Mouse (Mus musculus) adrenal gland (tissue): ENCODE measurements around the gene Sertad2.

ENCODE experiments used
- intact Hi-C: fragments of 180-260 bp; cut with DNase I; formaldehyde crosslinking; loops from one replicate; pipeline ENCODE4 v1.15.1; 2025
- long read RNA-seq, 2 experiments: library from polyadenylated mRNA; unstranded; transcript quantifications; one replicate each; pipeline ENCODE4 v2.0.0; 2020; ENCODE audit warnings: borderline replicate concordance in 1 of 2; ENCODE audit not compliant: insufficient replicate concordance in 1 of 2

Gene Sertad2
- long read RNA-seq, experiment 1, full-length matches to known transcripts, result 5 of 9 reads
- long read RNA-seq, experiment 1, partial matches to known transcripts, result 1 of 9 reads
- long read RNA-seq, experiment 1, other reads (novel, unspliced or antisense), result 3 of 9 reads
- long read RNA-seq, experiment 2, full-length matches to known transcripts, result 4 of 8 reads
- long read RNA-seq, experiment 2, partial matches to known transcripts, result 1 of 8 reads
- long read RNA-seq, experiment 2, other reads (novel, unspliced or antisense), result 3 of 8 reads

GRCm38 (mm10) chr11:20542739-20543452 is at the start of gene Sertad2:
Gene Sertad2 (plus strand): TSS chr11:20543253.
- intact Hi-C loops, result loop anchor here (5.0 kb wide), 1 partner anchor 89 kb away; no protein-coding TSS in a partner anchor

GRCm38 (mm10) chr11:20493922-20494626 is 49.0 kb upstream of the Sertad2 start:
- intact Hi-C loops, result no loop called here

DNA sequence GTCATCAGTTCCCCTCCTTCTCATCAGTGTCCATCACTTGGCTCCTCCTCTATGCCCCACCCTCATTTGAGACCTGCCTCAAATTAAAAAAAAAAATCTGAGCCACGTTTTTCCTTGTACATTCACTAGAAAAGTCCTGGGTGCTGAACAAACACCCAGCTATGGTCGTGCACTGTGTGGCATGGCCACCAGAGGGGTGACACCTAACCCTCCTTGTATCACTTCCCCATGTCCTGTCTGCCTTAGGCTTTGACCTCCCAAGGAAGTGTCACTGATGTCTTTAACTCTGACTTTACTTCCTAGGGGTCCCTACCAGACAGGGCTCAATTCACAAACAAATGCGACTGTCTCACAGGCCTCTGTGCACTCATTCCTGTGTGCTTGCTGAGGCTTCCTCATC is 42.5 kb upstream of the Sertad2 start:
- intact Hi-C loops, result no loop called here

GRCm38 (mm10) chr11:20501160-20501955 is 41.7 kb upstream of the Sertad2 start:
- intact Hi-C loops, result no loop called here

- intact Hi-C loops, result no loop called here
Observed at GRCm38 (mm10) chr11:20513574-20513973, 29.5 kb upstream of the Sertad2 start.

DNA sequence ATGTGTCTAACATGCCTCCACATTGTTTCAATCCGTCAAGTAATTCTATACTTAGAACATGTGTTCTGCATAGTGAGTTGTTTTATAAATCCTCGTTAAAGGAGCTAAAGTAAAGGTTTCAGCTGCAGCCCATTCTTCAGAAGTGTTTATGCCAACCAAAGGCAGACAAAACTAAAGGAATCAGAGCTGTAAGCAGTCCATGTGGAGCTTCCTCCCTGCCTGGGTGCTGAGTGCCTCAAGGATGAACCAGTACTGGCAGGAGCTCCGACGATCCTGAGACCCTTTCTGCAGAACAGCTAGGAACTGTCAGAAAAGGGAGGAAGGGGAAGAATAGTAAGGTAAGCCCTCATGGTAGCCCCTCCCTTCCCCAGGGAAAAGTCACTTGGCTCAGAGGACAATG is 28.3 kb upstream of the Sertad2 start:
- intact Hi-C loops, result no loop called here

- intact Hi-C loops, result no loop called here
Observed at GRCm38 (mm10) chr11:20521321-20521720, 21.7 kb upstream of the Sertad2 start.

- intact Hi-C loops, result no loop called here
Observed at GRCm38 (mm10) chr11:20522750-20523149, 20.3 kb upstream of the Sertad2 start.

- intact Hi-C loops, result no loop called here
Observed at GRCm38 (mm10) chr11:20524435-20524834, 18.6 kb upstream of the Sertad2 start.

DNA sequence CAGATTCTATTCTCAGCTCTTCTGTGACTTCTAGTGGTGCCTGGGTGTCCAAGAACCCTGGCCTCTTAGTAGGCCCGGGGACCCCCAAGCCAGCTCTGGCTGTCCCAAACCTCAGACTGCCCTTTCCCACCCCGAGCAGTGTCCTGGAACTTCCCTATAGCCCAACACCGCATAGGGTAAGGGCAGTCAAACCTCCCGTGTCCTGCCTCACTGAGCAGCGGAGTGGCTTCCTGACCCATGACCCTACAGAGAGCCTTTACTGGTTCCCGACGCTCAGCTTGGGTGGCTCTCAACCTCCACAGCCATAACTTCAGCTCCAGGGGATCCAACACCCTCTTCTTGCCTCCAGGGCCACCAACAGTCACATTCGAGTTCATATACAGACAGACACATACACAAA is 17.1 kb upstream of the Sertad2 start:
- intact Hi-C loops, result no loop called here

DNA sequence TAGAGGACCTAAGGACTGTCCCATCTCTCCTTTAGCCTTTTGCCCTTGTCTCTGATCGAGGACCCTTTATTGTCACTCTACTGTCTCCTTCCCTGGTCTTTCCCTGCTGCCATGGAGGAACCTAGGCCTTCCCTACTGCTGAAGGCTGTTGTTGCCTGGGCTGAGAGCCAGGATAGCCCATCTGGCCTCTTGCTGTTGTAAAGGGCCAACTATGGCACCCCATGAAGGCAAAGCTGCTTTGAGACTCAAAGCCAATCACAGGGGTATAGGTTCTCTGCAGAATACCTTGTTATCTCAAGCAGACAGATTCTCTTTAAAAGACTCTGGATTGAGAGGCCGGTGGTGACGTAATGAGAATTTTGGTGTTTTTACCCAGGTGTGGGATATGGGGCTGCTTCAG is 15.2 kb upstream of the Sertad2 start:
- intact Hi-C loops, result no loop called here

DNA sequence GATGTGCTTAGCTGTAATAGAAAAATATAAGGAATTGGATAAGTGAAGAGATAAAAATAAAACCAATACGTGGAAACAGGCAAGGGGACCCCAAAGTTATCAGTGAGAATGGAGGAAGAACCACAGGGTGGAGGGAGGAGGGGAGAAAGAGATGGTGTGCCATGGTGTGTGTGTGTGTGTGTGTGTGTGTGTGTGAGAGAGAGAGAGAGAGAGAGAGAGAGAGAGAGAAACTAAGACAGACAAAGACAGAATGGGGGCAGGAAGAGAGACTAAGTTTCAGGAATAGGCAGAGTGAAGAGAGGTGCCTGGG is 11.4 kb upstream of the Sertad2 start:
- intact Hi-C loops, result no loop called here

DNA sequence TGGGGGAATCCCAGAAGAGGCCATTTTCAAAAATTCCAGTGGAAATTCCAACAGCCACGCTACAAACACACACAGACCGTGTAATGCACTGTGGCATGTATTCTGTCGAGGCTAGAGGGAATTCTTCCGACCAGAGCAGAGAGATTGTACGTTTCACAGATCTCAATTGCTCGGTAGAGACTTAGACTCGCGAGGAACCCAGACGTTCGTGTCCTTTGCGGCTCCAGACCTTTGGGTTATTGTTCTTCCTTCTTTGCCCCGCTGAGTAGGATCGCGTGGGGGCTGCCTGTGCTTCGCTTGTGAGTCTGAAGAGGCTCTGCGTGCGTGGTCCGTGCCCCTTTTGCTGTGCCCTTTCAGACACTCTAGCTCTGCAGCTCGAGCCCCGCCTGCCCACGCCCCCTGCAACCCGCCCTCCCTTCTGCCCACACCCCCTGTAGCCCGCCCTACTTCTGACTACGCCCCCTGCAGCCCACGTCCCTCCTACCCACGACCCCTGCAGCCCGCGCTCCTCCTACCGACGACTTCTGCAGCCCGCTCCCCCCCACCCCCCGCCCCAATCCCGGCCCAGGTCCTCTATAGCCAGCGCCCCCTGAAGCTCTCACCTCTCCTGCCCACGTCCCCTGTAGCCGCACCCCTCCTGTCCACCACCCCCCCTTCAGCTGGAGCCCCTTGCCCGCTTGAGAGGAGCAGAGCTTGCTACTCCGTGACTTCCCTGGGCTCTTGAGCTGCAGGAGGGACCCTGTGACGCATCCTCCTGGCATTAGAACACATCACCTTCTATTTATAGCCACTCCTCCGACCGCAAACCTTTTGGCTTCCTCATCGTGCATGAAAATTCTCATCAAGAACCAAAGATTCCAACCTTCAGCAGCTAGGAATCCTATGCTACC is 10.8 kb upstream of the Sertad2 start:
- intact Hi-C loops, result no loop called here

DNA sequence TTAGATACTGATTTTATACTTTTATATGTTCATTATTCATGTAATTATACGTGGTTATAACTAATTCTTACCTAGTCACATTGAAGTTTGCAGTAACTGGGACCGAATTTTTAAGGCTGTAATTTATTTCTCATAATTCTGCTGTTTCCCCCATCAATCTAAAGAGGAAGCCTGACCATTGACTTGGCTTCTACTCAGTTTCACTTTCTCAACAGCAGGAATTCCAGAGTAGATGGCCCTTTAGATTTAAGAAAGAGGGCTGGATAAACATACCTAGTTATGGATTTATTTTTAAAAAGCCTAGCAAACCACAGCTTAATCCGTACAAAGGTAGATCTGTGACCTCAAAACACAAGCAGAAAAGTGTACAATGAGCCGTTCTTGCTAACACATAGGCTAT is 9.8 kb upstream of the Sertad2 start:
- intact Hi-C loops, result no loop called here

DNA sequence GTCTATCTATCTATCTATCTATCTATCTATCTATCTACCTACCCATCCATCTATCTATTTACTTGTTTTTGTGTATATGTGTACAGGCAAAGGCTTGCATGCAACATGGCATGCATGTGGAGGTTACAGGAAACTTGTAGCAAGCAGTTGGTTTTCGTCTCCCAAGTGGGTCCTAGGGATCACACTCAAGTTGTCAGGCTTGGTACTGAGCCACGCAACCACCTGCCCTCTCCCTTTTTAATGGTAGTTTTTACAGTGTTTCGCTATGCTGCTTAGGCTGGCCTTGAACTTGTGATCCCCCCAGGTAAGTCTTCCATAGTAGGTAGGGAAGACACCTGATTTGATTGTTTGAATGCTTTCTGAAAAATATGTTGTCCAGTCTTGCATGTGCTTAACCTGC is 5.8 kb upstream of the Sertad2 start:
- intact Hi-C loops, result no loop called here

- intact Hi-C loops, result no loop called here
Observed at GRCm38 (mm10) chr11:20538496-20538895, 4.6 kb upstream of the Sertad2 start.

- intact Hi-C loops, result loop anchor here (5.0 kb wide), 1 partner anchor 91 kb away; no protein-coding TSS in a partner anchor
Observed at GRCm38 (mm10) chr11:20541280-20541679, 1.8 kb upstream of the Sertad2 start.

DNA sequence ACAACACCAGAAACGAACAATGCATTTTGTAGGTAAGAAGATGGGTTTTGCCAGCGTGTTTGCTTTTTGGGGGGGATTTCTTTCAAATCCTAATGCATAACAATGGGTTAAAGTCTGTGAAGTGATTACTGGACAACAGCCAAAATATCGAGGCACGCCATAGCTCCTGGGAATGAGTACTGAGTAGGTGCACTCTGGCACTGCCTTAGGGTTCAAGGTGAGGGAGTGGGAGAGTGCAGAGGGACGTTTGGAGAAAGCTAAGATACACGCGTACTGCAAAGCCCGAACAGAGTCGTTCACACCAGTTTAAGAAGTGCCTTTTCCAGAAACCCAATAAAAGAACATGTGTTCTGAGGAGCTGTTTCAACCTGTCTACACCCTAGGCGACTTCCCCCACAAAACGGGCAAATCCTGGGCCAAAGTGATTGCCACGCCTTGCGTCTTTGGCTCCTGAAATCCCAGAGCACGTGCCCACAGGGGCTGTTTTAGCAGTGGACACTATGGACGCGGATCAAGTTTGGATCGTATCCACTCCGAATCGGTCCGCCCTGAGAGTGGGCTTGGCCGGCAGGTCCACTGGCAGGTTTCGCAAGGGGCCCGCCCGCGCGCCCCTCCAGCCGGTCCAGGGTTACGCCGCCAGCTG is 937 bp upstream of the Sertad2 start:
- intact Hi-C loops, result loop anchor here (5.0 kb wide), 1 partner anchor 90 kb away; no protein-coding TSS in a partner anchor

- intact Hi-C loops, result loop anchor here (5.0 kb wide), 1 partner anchor 89 kb away; no protein-coding TSS in a partner anchor
Observed at GRCm38 (mm10) chr11:20543453-20544120, 534 bp downstream of the Sertad2 start.
